Mouse (Mus musculus): Measurements from ENCODE around the gene Tomt.
"Not testable (repeated sequence)": the region's sequence is repeated elsewhere in the genome, so short reads cannot be mapped to it uniquely, and the experiment has no call there.

The Tomt gene

GRCm38 (mm10) chr7:101925892-101926291 lies 19.7 kb upstream of the Tomt start:
- DNase-seq (ENCODE audit: low read depth, low spot score); H3K27me3 ChIP-seq (ENCODE audit: control insufficient read depth, insufficient read depth, low read length, poor library complexity, severe bottlenecking); H3K36me3 ChIP-seq (ENCODE audit: control insufficient read depth, insufficient read depth, low read length, poor library complexity, severe bottlenecking): not testable (repeated sequence)

DNA sequence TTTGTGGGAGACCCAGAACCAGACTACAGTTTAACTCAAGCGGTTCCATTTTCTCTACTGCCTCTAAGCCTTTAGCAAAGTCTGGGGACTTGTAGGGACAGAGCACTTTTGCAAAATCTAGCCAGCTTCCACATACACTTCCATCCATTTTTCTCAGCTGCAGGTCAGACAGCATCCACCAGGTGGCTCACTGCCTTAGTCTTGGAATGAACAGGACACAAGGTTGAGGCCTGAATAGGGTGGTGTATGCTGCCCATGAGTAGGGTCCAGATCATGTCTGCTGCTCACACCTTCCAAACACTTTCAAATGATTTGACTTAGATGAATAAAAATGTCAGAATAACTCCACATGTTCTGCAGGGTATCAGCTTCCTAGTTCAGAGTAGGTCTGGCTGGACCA lies 11.9 kb upstream of the Tomt start:
- no peaks in the 10 kb centered on the region; the same call in 1 of the 2 replicates for H3K27me3 ChIP-seq (ENCODE audit: control insufficient read depth, insufficient read depth, low read length, poor library complexity, severe bottlenecking)
- peaks cover 3% of the 10 kb centered on the region for H3K36me3 ChIP-seq (ENCODE audit: control insufficient read depth, insufficient read depth, low read length, poor library complexity, severe bottlenecking)
- peak; percentile 78 for DNase-seq (ENCODE audit: low read depth, low spot score)

DNA sequence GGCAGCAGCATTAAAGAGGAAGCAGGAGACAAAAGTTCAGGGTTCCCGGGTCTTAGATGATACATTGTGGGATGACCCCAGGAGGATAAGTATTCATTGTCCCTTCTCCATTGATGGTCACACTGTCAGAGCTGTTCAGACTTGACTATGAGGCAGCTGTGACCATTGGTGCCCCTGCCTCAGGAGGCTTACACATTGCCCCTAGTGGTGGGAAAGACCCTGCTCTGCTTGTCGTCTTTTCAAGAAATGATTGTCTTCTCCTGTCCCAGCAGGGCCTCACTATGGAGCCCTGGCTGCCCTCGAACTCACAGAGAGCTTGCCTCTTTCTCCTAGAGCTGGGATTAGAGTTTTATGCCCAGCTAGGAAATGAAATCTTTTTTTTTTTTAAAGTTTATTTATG lies 5.8 kb upstream of the Tomt start:
- peak; percentile 36 for DNase-seq (ENCODE audit: low read depth, low spot score)
- Histone ChIP-seq H3K27me3 (ENCODE audit: control insufficient read depth, insufficient read depth, low read length, poor library complexity, severe bottlenecking) (no peaks in the 10 kb centered on the region), H3K36me3 (ENCODE audit: control insufficient read depth, insufficient read depth, low read length, poor library complexity, severe bottlenecking) (peaks cover 3% of the 10 kb centered on the region)

DNA sequence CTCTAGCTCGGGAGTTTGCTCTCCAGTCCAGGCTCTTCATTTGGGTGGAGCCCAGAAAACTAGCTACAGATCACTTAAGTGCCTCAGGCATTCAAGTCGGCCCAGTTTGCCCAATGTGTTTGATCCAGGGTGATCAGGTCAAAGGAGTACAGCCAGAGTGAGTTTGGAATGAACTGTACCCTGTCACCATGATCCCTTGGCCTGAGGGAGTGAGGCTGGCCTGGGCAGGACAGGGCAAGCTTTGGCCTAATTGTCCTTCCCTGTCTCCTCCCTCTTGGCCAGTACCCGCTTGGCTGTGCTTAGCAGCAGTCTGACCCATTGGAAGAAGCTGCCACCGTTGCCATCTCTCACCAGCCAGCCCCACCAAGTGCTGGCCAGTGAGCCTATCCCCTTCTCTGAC lies 4.0 kb upstream of the Tomt start:
- no peak for DNase-seq (ENCODE audit: low read depth, low spot score)
- H3K36me3 ChIP-seq (ENCODE audit: control insufficient read depth, insufficient read depth, low read length, poor library complexity, severe bottlenecking) = peaks cover 3% of the 10 kb centered on the region
- H3K27me3 ChIP-seq (ENCODE audit: control insufficient read depth, insufficient read depth, low read length, poor library complexity, severe bottlenecking) = no peaks in the 10 kb centered on the region

DNA sequence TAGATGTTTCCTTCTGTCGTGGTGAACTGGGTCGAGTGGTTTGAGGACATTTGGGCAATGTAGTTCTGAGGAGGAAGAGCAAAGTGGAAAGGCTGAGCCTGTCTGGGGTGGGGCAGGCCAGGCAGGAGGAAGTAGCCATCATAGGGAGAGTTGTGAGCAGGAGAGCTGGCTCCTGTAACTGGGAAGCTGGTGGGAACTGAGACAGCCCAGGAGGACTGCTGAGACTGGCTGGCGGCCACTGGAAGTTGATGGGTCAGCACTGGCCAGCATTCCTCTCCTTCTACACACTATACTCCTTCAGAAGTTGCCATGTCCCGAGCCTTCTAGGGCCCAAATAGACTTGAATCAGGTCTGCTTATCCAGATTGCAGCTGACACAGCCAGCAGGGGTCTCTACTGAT lies 2.2 kb upstream of the Tomt start:
- no peak for DNase-seq (ENCODE audit: low read depth, low spot score)
- Histone ChIP-seq H3K27me3 (ENCODE audit: control insufficient read depth, insufficient read depth, low read length, poor library complexity, severe bottlenecking) (no peaks in the 10 kb centered on the region), H3K36me3 (ENCODE audit: control insufficient read depth, insufficient read depth, low read length, poor library complexity, severe bottlenecking) (peaks cover 3% of the 10 kb centered on the region)

DNA sequence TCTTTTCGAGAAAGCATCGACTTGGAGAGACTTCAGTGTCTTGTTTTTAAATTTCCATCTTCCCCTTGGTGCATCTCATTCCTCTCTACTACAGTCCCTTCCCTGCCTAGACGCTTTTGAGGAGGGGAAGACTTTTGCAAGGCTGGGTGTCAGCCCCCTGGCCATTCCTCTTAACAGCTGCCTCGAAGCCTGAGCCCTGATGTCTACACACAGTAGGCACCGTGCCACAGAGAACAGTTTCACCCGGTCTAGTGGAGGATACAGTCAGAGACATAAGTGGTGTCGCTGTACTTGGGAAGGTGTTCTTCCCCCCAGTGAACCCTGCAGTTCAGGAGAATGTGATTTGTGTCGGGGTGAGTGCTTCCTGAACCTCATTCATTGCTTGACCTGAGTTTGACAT lies 537 bp upstream of the Tomt start:
- Histone ChIP-seq H3K36me3 (ENCODE audit: control insufficient read depth, insufficient read depth, low read length, poor library complexity, severe bottlenecking) (peaks cover 3% of the 10 kb centered on the region; the same call in 1 of the 2 replicates), H3K27me3 (ENCODE audit: control insufficient read depth, insufficient read depth, low read length, poor library complexity, severe bottlenecking) (no peaks in the 10 kb centered on the region)
- peak; percentile 45 for DNase-seq (ENCODE audit: low read depth, low spot score)

- DNase-seq (ENCODE audit: low read depth, low spot score) = peak; percentile 99
- Histone ChIP-seq H3K36me3 (ENCODE audit: control insufficient read depth, insufficient read depth, low read length, poor library complexity, severe bottlenecking) (0 out of 2 replicates have a peak, but pooled peaks cover 3% of the 10 kb centered on the region), H3K27me3 (ENCODE audit: control insufficient read depth, insufficient read depth, low read length, poor library complexity, severe bottlenecking) (no peaks in the 10 kb centered on the region)
Observed at GRCm38 (mm10) chr7:101905561-101906286, 435 bp downstream of the Tomt start, which contains the start of gene Lamtor1. TSS of gene Lamtor1 (plus strand) at chr7:101905904.

DNA sequence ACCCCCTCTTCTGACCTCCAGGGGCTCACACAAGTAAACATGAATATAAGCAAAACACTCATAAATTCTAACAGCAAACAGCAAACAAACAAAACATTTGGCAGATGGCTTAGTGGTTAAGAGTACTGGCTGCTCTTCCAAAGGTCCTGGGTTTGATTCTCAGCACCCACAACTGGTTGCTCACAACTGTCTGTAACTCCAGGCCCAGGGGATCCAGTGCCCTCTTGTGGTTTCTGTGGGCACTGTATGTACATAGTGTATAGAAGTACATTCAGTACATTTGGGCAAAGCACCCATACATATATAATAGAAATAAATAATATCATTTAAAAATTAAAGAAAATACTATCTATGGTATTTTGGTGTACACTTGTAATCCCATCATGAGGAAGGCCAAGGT lies 3.3 kb downstream of the Tomt start:
- H3K27me3 ChIP-seq (ENCODE audit: control insufficient read depth, insufficient read depth, low read length, poor library complexity, severe bottlenecking) = no peaks in the 10 kb centered on the region
- DNase-seq (ENCODE audit: low read depth, low spot score) = no peak
- H3K36me3 ChIP-seq (ENCODE audit: control insufficient read depth, insufficient read depth, low read length, poor library complexity, severe bottlenecking) = no peaks in the 10 kb centered on the region; the same call in 1 of the 2 replicates

DNA sequence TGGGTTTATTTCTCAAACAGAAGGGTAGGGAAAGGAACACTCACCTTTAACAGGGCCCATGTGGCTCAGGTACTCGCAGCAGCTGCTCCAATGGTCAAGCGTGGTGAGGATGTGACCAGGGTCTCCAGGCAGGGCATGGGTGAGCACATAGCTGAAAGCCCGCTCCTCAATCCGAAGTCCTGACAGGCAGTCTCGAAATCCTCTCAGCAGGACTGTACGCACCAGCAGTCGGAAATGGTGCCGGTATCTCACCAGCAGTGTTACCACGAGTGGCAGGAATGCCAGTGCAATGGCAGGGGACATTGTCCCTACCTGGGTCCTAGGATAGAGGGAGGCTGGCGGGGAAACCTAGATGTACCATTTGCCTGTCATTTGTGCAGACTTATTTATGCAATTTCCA lies 4.2 kb downstream of the Tomt start:
- H3K27me3 ChIP-seq (ENCODE audit: control insufficient read depth, insufficient read depth, low read length, poor library complexity, severe bottlenecking) = no peaks in the 10 kb centered on the region
- no peaks in the 10 kb centered on the region; the same call in 1 of the 2 replicates for H3K36me3 ChIP-seq (ENCODE audit: control insufficient read depth, insufficient read depth, low read length, poor library complexity, severe bottlenecking)
- no peak for DNase-seq (ENCODE audit: low read depth, low spot score)

DNA sequence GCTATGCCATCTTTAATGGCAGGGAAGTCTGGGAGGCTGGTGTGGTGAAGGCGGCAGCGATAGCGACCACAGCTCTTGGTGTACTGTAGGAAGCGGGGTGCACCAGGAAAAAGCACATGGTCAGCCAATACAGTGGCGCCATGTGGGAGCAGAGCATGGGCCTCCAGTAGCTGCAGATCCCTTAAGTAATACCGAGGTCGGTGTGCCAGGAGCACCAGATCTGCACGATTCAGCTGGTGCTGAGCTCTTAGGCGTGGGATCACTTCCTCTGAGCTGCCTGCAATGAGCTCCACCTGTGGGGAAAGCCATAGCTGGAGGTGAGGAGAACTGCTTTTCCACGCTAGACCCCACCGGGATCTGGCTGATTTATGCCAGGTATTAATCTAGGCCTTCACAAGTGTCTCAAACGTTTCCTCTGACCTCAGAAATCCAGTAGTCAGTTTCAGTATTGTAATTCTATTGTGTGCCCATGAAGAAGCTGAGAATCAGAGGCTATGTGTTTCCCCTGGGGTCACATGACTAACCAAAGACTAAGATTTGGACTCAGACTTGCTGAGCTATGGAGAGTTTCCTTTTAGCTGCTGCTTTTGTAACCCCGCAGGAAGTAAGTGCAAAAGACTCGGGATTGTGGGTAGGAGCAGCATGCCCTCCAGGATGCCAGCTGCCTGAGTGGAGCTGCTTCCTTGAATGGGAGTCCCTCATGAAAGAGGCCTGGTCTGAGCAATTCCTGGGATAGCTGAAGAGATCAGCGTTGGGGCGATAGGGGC lies 5.6 kb downstream of the Tomt start:
- no peaks in the 10 kb centered on the region; the same call in 1 of the 2 replicates for H3K36me3 ChIP-seq (ENCODE audit: control insufficient read depth, insufficient read depth, low read length, poor library complexity, severe bottlenecking)
- DNase-seq (ENCODE audit: low read depth, low spot score) = no peak
- no peaks in the 10 kb centered on the region for H3K27me3 ChIP-seq (ENCODE audit: control insufficient read depth, insufficient read depth, low read length, poor library complexity, severe bottlenecking)

- H3K36me3 ChIP-seq (ENCODE audit: control insufficient read depth, insufficient read depth, low read length, poor library complexity, severe bottlenecking) = no peaks in the 10 kb centered on the region; the same call in 1 of the 2 replicates
- peak; percentile 99 for DNase-seq (ENCODE audit: low read depth, low spot score)
- H3K27me3 ChIP-seq (ENCODE audit: control insufficient read depth, insufficient read depth, low read length, poor library complexity, severe bottlenecking) = no peaks in the 10 kb centered on the region
Observed at GRCm38 (mm10) chr7:101896104-101897066, 9.8 kb downstream of the Tomt start.

DNA sequence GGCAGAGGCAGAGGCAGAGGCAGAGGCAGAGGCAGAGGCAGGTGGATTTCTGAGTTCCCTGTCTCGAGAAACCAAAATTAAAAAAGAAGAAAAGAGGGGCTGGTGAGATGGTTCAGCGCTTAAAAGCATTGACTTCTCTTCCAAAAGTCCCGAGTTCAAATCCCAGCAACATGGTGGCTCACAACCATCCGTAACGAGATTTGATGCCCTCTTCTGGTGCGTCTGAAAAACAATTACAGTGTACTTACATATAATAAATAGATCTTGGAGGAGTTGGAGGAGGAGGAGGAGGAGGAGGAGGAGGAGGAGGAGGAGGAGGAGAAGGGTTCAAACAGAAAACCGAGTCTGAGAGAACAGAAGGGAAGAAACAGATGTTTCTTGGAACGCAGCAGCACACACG lies 10.5 kb downstream of the Tomt start:
- H3K36me3 ChIP-seq (ENCODE audit: control insufficient read depth, insufficient read depth, low read length, poor library complexity, severe bottlenecking) = no peaks in the 10 kb centered on the region; the same call in 1 of the 2 replicates
- DNase-seq (ENCODE audit: low read depth, low spot score) = no peak
- no peaks in the 10 kb centered on the region for H3K27me3 ChIP-seq (ENCODE audit: control insufficient read depth, insufficient read depth, low read length, poor library complexity, severe bottlenecking)

DNA sequence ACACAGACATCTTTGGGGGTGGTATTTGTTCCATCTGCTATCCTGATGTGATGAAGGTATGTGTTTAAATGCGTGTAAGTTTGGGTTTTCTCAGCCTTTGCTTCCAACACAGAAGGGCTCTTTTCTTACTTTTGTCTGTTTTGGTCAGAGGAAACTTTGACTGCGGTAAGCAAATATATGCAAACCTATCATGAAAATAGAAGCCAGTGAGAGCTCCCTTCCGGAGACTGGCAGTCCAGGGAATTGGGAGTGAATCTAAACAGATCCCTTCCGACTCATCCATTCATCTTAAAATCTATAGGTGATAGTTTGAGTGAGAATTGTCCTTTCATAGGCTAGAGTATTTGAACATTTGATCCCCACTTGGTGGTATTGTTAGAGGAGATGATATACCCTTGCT lies 17.7 kb downstream of the Tomt start:
- Histone ChIP-seq H3K36me3 (ENCODE audit: control insufficient read depth, insufficient read depth, low read length, poor library complexity, severe bottlenecking) (no peaks in the 10 kb centered on the region), H3K27me3 (ENCODE audit: control insufficient read depth, insufficient read depth, low read length, poor library complexity, severe bottlenecking) (no peaks in the 10 kb centered on the region)
- no peak for DNase-seq (ENCODE audit: low read depth, low spot score)

DNA sequence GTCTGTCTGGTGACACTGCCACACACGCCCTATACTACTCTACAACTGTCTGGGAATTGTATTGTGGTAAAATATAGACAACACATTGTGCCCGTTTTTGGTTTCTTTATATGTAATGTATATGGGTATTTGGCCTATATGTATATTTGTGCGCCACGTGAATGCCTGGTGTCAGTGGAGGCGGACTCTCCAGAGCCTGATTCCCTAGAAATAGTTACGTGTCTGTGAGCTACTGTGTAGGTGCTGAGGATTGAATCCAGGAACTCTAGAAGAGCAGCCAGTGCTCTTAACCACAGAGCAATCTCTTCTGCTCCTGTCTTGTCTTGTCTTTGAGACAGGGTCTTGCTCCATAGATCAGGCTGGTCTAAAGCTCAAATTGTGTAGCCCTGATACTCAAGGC lies 19.9 kb downstream of the Tomt start:
- DNase-seq (ENCODE audit: low read depth, low spot score) = no peak
- Histone ChIP-seq H3K36me3 (ENCODE audit: control insufficient read depth, insufficient read depth, low read length, poor library complexity, severe bottlenecking) (no peaks in the 10 kb centered on the region), H3K27me3 (ENCODE audit: control insufficient read depth, insufficient read depth, low read length, poor library complexity, severe bottlenecking) (no peaks in the 10 kb centered on the region)

Data from splenic B cell, adult 2 months (primary cell).